Mouse (Mus musculus) G1E (cell line): ENCODE measurements around the gene Dhx58. TPM values are rescaled to one million over a fixed set of nuclear protein-coding genes. Genes with fewer than 3 reads are reported as not detected.
A peak's percentile ranks its signal among the peaks of the same experiment; 100 is the strongest.

ENCODE experiments used
- ATAC-seq: 2 replicates; pipeline ENCODE4 v1.8.0; 2016; ENCODE audit warnings: mild to moderate bottlenecking; ENCODE audit not compliant: insufficient number of reproducible peaks, poor library complexity, low FRiP score, severe bottlenecking; ENCODE audit errors: extremely low read depth
- DNase-seq: peaks from one replicate; pipeline ENCODE4 v3.0.0; 2012; ENCODE audit warnings: low spot score
- H3K27me3 ChIP-seq: 2 replicates; pipeline ENCODE4 v1.6.1; 2012; ENCODE audit warnings: mild to moderate bottlenecking, low read length, inconsistent platforms; ENCODE audit not compliant: insufficient read depth
- H3K36me3 ChIP-seq: replicated peaks from 2 replicates; pipeline ENCODE3; 2012; ENCODE audit warnings: mild to moderate bottlenecking, inconsistent platforms
- H3K4me1 ChIP-seq: 2 replicates; pipeline ENCODE4 v1.6.1; 2012; ENCODE audit warnings: low read depth, low read length, inconsistent platforms, mixed read lengths; ENCODE audit not compliant: insufficient read depth
- H3K4me3 ChIP-seq: 2 replicates; pipeline ENCODE4 v1.5.1; 2012; ENCODE audit warnings: low read depth, mild to moderate bottlenecking, inconsistent platforms, low read length, moderate library complexity, mixed read lengths
- H3K9me3 ChIP-seq: replicated peaks from 2 replicates; pipeline ENCODE4 v1.6.1; 2012; ENCODE audit warnings: inconsistent platforms
- CTCF ChIP-seq: IDR thresholded peaks from 2 replicates; pipeline ENCODE4 v1.5.1; 2012; ENCODE audit warnings: low read depth, low read length, inconsistent platforms, mixed read lengths
- GATA1 ChIP-seq: IDR thresholded peaks from 2 replicates; pipeline ENCODE4 v1.6.1; 2012; ENCODE audit warnings: borderline replicate concordance, low read length, inconsistent platforms, mixed read lengths
- GATA2 ChIP-seq: IDR thresholded peaks from 2 replicates; pipeline ENCODE4 v1.6.1; 2012; ENCODE audit warnings: low read depth, low read length, inconsistent platforms, borderline replicate concordance
- POLR2AphosphoS5 ChIP-seq: IDR thresholded peaks from 2 replicates; pipeline ENCODE4 v1.6.1; 2012; ENCODE audit warnings: low read depth, low read length, inconsistent platforms; ENCODE audit not compliant: insufficient replicate concordance
- TAL1 ChIP-seq: conservative IDR thresholded peaks from 2 replicates; pipeline ENCODE4 v1.6.1; 2012; ENCODE audit warnings: low read depth, low read length, inconsistent platforms, mixed read lengths
- polyA plus RNA-seq: library from polyadenylated mRNA; stranded (reverse); fragments of >175 nt; gene quantifications from 2 replicates; pipeline ENCODE4 v1.2.3, GENCODE M21; 2012
- total RNA-seq, 2 experiments: library from RNA; stranded (forward) in 1 of 2; stranded (reverse) in 1 of 2; fragments of 200-1000 nt in 1 of 2; fragments of >200 nt in 1 of 2; fragmentation: Nextera tagmentation in 1 of 2; gene quantifications; 2 replicates each; pipeline ENCODE4 v1.2.3; 2014 to 2017

The Dhx58 gene
- total and polyA plus RNA-seq, 3 experiments = 2.0 to 4.2 (median 2.6) TPM

DNA sequence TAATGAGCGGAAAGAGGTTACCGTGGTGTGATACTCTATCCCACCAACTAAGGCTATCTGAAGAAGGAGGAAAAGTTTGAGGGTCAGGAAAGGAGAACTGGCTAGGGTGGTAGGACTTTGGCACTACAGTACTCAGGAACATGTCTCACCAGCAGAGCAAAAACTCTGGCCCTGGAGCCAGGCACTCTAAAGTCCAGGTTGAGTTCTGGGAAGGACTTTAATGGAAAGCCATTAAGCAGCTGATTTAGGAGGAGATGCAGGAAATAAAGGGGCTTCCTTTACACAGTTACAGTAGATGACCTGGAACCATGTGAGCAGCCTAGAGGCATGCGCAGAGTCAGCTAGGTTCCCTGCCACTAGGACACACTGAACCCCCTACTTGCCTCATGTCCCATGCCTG lies 23.1 kb upstream of the Dhx58 start:
- H3K9me3 ChIP-seq = no peaks in the 10 kb centered on the region
- H3K4me3 ChIP-seq = no peak overlapping the region
- H3K27me3 ChIP-seq = no peaks in the 10 kb centered on the region
- ATAC-seq = no peak
- H3K36me3 ChIP-seq = peaks cover 80% of the 10 kb centered on the region
- no peak for TF ChIP-seq CTCF
- no peak for TF ChIP-seq GATA1
- TF ChIP-seq TAL1 = no peak
- no peak for TF ChIP-seq GATA2
- TF ChIP-seq POLR2AphosphoS5 = no peak
- H3K4me1 ChIP-seq = peaks cover 89% of the 10 kb centered on the region
- DNase-seq = no peak

DNA sequence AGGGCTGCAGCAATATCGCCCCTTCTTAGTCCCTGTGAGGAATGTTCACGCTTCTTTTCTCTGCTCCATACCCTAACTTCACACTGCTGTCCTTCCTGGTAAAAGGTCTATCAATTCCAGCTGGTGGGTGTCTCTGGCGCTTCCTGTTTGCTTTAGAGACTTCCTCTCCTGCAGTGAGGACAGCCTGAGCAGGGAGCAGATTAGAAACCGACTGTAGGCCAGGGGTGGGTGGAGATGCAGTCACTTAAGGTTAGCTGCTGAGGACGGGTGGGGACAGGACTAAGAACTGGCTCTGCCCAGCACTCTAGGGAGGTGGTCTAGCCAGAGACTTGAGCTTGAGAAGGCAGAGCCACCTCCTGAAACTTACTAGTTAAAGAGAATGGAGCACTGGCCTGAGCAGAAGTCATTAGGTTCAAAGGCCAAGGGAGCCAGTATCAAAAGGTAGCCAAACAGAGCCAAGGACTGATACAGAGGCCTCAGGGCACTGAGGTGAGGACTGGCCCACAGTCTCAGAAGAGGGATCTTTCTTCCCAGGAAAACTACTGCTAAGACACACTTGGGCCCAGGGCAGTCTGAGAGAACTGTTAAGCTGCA lies 20.9 kb upstream of the Dhx58 start:
- 0 out of 2 replicates have a peak, but pooled peaks have one; percentile 10 for ATAC-seq
- Histone ChIP-seq H3K27me3 (no peaks in the 10 kb centered on the region), H3K4me3 (no peak overlapping the region; the same call in 1 of the 2 replicates), H3K9me3 (no peaks in the 10 kb centered on the region), H3K36me3 (peaks cover 81% of the 10 kb centered on the region), H3K4me1 (peaks cover 89% of the 10 kb centered on the region)
- no peak for TF ChIP-seq POLR2AphosphoS5
- no peak for TF ChIP-seq GATA1
- TF ChIP-seq GATA2 = no peak
- no peak for TF ChIP-seq CTCF
- no peak for TF ChIP-seq TAL1
- peak; percentile 51 for DNase-seq

DNA sequence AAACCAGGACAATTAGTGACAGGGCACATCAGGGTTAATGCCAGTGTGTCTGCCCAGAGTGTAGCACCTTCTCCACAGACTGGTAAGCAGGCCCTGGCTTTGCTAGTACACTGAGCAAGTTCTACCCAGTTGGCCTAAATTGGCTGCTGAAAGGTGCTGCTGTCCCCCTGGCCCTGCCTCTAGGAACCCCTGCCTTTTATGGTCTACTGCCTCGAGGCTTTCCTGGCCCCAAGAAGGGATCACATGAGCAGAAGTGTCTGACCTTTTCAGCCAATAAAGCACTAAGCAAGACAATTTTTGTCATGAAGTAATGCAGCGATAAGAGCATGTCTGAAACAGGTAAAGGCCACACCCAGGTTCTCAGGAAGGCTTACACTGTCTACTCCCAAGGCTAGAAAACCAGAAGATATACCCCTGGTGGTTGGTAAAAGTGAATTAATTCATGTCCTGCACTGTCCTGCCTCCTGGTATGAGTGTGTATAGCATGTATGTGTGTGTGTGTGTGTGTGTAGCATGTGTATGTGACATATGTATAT lies 18.5 kb upstream of the Dhx58 start:
- no peaks in the 10 kb centered on the region for H3K9me3 ChIP-seq
- TF ChIP-seq GATA1 (no peak), GATA2 (no peak), TAL1 (no peak), CTCF (no peak), POLR2AphosphoS5 (no peak)
- peaks cover 82% of the 10 kb centered on the region for H3K4me1 ChIP-seq
- no peaks in the 10 kb centered on the region for H3K27me3 ChIP-seq
- H3K4me3 ChIP-seq = peak overlapping the region; percentile 58; the same call in 1 of the 2 replicates
- DNase-seq (no peak), ATAC-seq (no peak)
- H3K36me3 ChIP-seq = peaks cover 83% of the 10 kb centered on the region

DNA sequence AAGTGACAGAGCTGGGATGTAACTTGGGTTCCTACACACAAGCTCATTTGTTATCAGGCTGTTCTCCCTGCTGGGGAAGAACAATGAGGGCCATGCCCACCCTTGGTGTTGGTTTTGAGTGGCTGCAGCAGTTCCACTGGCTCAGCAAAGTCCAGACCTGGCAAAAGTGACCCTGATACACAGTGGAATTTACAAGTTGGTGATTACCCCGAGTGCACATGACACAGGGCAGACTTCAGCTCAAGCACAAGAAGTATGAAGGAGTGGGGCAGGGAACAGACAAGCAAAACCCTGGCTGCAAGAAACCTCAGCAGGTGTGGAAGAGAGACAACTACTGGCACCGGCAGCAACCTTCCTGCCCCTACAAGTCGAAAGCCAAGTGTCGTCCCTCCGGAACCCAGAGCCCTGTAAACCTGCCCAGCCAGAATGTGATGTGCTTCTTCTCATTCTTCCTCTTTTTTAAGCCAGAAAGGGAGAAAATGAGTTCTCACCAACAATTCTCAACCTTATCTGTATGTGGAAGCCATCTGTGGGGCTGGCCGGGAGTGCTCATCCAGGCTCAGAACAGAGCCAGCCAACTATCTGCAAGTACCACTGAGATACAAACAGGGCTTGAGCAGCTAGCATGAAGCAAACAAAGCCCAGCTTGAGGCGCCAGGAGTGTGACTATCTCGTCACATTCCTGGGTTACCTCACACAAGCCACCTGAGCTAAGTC lies 17.9 kb upstream of the Dhx58 start:
- H3K4me3 ChIP-seq = peak overlapping the region; percentile 58; the same call in 1 of the 2 replicates
- ATAC-seq = peak; percentile 67
- no peak for TF ChIP-seq GATA1
- peak; percentile 53 for TF ChIP-seq TAL1
- peaks cover 78% of the 10 kb centered on the region for H3K4me1 ChIP-seq
- no peaks in the 10 kb centered on the region for H3K9me3 ChIP-seq
- peaks cover 83% of the 10 kb centered on the region for H3K36me3 ChIP-seq
- DNase-seq = peak; percentile 69
- no peaks in the 10 kb centered on the region for H3K27me3 ChIP-seq

DNA sequence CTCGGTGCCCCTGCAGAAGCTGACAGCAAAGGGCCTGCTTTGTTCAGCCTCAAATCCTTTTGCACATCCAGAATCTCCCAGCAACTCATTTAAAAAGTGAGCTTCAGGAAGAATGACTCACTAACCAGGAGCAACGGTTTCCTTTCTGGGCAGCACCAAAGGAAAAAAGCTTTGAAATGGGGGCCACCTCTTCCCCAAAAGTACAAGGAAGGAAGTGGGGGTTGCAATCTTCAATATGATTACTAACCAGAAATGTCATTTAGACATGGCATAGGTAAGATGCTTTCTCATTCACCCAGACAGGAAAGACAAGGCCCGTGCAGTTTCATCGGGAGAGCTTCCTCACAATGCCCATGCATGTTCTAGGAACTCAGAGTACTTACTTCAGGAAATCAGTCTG lies 17.2 kb upstream of the Dhx58 start:
- DNase-seq (no peak), ATAC-seq (no peak)
- no peaks in the 10 kb centered on the region for H3K9me3 ChIP-seq
- peak overlapping the region; percentile 20; the same call in 1 of the 2 replicates for H3K4me3 ChIP-seq
- no peak for TF ChIP-seq POLR2AphosphoS5
- TF ChIP-seq CTCF = no peak
- no peak for TF ChIP-seq GATA1
- no peak for TF ChIP-seq GATA2
- no peak for TF ChIP-seq TAL1
- no peaks in the 10 kb centered on the region for H3K27me3 ChIP-seq
- H3K4me1 ChIP-seq = peaks cover 84% of the 10 kb centered on the region
- H3K36me3 ChIP-seq = peaks cover 89% of the 10 kb centered on the region

DNA sequence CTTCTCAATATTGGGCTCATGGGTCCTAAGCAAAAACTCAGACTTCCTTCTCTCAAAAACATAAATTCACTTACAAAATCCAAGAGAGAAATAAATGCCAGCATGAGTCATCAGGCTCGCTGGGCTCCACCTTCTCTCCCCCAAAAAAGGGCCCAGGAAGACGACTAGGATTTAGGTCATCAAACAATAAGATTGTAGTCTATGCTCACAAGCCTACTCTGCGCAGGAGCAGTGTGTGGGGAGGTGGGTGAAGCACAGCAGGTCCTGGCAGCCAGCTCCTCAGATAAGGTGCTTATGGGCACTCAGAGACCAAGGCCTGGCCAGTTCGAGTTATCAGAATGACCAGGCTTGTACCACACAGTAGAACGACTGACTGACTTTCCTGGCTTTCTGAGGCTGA lies 16.3 kb upstream of the Dhx58 start:
- TF ChIP-seq CTCF = no peak
- TF ChIP-seq GATA2 = no peak
- TF ChIP-seq POLR2AphosphoS5 = no peak
- no peak for TF ChIP-seq GATA1
- no peak for TF ChIP-seq TAL1
- ATAC-seq = no peak
- H3K36me3 ChIP-seq = peaks cover 92% of the 10 kb centered on the region
- H3K4me1 ChIP-seq = peaks cover 84% of the 10 kb centered on the region
- no peak overlapping the region; the same call in 1 of the 2 replicates for H3K4me3 ChIP-seq
- no peak for DNase-seq
- no peaks in the 10 kb centered on the region for H3K27me3 ChIP-seq
- no peaks in the 10 kb centered on the region for H3K9me3 ChIP-seq
